Mouse (Mus musculus): ENCODE results near the gene Gdpd5. TPM values are rescaled to one million over a fixed set of nuclear protein-coding genes. Genes with fewer than 3 reads are reported as not detected.

Gdpd5 gene
- polyA plus RNA-seq, 1 experiment from 2014 or later = 10.8 TPM

DNA sequence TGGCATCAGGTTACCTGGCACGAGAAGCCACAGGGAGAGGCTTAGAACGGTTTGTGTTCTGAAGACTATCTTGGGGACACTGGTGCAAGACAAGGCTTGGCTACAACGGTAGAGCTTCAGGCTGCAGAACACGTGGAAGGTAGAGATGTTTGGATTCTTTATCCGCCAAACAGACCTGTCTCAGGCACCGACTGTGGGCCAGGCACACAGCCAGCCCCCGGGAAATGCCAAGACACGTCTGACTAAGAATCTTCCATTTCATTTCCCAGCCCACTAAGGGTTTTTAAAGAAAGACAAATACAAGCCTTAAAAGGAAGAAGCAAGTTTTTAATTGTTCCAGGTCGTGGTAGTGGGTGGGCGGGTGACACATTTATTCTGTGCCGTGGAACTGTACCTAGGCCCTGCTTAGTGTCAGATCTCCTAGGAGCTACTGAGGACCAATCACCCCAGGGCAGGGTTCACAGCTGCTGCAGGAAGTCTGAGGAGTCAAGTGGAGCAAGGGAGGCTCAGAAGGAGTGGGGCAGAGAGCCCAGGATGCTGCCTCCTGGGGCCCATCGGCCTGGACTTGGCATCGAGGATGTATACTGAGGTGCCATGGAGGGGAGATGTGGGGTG, 12.6 kb downstream of the Gdpd5 start:
- Histone ChIP-seq H3K4me2 (no peak overlapping the region), H3K4me3 (no peak overlapping the region), H3K9ac (no peak overlapping the region), H3K27me3 (no peaks in the 10 kb centered on the region), H3K27ac (peak overlapping the region; percentile 29; the same call in 1 of the 2 replicates), H3K4me1 (peaks cover 52% of the 10 kb centered on the region), H3K36me3 (no peaks in the 10 kb centered on the region), H3K9me3 (no peaks in the 10 kb centered on the region)
- ATAC-seq (ENCODE audit: insufficient number of reproducible peaks, insufficient read depth, low FRiP score, low TSS enrichment, low read depth) = no peak
- WGBS = 72% methylated on average over 13 of the region's 13 CpGs

DNA sequence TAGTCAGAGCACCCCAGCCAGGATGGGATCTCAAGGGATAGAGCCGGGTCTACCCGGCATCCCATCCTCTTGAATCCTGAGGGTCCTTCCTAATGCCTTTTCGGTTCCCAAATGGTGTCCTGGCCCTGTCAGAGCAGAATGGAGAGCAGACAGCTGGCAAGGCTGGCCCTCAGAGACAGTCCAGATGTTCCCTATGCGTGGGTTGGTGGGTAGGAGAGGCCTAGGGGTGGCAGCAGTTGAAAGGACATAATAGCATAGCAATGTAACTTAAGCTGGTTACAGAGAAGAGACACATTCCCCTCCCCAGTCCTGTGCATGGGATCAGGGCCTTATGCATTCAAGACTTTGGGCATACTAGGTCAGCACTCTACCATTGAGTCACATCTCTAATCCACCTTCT, 14.2 kb downstream of the Gdpd5 start:
- Histone ChIP-seq H3K27ac (no peak overlapping the region), H3K4me2 (no peak overlapping the region), H3K9me3 (no peaks in the 10 kb centered on the region), H3K4me3 (no peak overlapping the region), H3K4me1 (peaks cover 44% of the 10 kb centered on the region), H3K9ac (no peak overlapping the region), H3K36me3 (no peaks in the 10 kb centered on the region), H3K27me3 (no peaks in the 10 kb centered on the region)
- WGBS = 76% methylated on average over 4 of the region's 4 CpGs
- ATAC-seq (ENCODE audit: insufficient number of reproducible peaks, insufficient read depth, low FRiP score, low TSS enrichment, low read depth) = no peak

DNA sequence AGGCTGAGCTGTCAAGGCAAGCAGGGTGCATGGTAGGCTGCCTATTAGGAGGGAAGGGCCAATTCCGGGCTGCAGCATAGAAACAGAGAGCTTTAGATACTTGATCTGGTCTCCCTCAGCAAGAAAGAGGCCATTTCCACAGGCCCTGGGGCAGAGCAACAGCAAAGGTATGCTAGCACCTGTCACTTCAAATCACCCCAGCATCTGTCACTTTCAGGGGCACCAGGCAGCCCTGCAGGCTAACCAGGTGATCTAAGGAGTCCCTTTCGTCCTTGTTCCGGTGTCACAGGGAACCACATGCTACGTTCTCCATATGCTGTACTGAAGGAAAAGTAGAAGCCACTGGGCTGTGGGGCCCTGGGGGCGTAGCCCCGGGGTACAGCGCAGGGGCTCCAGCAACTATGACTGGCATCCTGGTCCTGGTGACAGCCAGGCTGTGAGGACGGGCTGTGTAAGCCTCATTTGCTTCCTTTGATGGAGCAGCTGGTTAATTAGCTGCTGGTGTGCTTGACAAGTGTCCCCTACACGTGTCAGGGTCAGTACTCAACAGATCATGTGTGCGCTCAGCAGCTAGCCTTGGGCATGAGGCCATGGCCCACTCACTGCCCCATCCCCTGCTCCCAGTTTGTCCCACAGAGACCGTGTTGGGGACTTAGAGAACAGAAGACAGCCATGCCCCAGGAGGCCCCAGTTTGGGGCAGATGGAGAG, 14.8 kb downstream of the Gdpd5 start:
- peaks cover 41% of the 10 kb centered on the region for H3K4me1 ChIP-seq
- WGBS = 56% methylated on average over 11 of the region's 11 CpGs
- H3K9me3 ChIP-seq = no peaks in the 10 kb centered on the region
- H3K4me2 ChIP-seq = no peak overlapping the region
- no peak overlapping the region for H3K27ac ChIP-seq
- no peak overlapping the region for H3K4me3 ChIP-seq
- no peaks in the 10 kb centered on the region for H3K27me3 ChIP-seq
- H3K36me3 ChIP-seq = no peaks in the 10 kb centered on the region
- 0 out of 2 replicates have a peak overlapping the region, but pooled peaks have one; percentile 6 for H3K9ac ChIP-seq
- ATAC-seq (ENCODE audit: insufficient number of reproducible peaks, insufficient read depth, low FRiP score, low TSS enrichment, low read depth) = no peak

DNA sequence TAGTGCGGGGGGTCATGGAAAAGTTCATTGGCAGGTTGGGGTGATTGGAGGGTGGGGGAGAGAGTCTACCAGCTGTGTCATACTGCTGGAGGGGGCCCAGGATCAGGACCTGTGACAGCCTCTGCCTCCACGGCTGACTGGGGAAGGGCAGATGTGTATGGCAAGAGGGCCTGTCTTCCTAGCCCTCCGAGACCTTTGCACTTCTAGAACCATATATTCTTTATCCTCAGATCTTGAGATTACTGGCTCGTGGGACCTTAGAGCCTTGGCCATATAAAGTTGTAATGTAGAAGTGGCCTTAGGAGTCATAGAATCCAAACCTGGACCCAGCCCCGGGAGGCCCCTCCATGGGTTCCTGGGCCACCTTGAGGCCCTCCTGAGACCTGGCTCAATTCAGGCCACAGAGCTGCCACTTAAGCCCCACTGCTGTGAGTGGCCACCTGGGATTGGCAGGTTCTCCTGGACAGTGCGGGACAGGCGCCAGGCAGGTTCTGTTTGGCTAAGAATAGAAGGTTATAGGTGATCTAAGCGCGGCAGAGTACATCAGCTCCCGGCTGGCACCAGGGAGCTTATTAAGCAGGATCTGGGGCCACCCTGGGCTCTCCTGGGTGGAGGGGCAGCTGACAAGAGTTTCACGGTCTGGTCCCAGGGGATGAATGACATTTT, 15.9 kb downstream of the Gdpd5 start:
- no peak for ATAC-seq (ENCODE audit: insufficient number of reproducible peaks, insufficient read depth, low FRiP score, low TSS enrichment, low read depth)
- Histone ChIP-seq H3K4me3 (no peak overlapping the region), H3K27ac (no peak overlapping the region), H3K36me3 (no peaks in the 10 kb centered on the region), H3K9ac (no peak overlapping the region), H3K9me3 (no peaks in the 10 kb centered on the region), H3K27me3 (no peaks in the 10 kb centered on the region), H3K4me1 (peaks cover 37% of the 10 kb centered on the region), H3K4me2 (no peak overlapping the region)
- WGBS = 76% methylated on average over 11 of the region's 11 CpGs

DNA sequence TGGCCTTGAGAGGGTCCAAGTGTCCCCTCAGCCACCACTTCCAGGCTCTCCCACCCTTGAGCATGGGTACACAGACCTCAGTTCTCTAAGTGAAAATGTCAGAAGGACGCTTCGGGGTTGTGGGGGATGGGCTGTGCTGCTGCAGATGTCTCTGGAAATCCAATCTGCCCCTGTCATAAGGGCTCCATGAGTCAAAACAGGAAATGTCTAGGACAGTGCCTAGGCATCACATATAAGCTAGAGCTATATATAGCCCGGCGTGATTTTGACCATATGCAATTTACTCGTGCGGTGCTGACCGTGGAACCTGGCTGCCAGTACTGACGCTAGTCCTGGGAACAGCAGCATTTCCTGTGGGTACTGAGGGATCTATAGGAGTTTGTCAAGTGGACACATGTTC, 20.2 kb downstream of the Gdpd5 start:
- Histone ChIP-seq H3K4me1 (peaks cover 15% of the 10 kb centered on the region), H3K9ac (no peak overlapping the region), H3K36me3 (no peaks in the 10 kb centered on the region), H3K27me3 (no peaks in the 10 kb centered on the region), H3K9me3 (no peaks in the 10 kb centered on the region), H3K4me3 (no peak overlapping the region), H3K27ac (no peak overlapping the region), H3K4me2 (no peak overlapping the region)
- 49% methylated on average over 8 of the region's 8 CpGs for WGBS
- no peak for ATAC-seq (ENCODE audit: insufficient number of reproducible peaks, insufficient read depth, low FRiP score, low TSS enrichment, low read depth)

DNA sequence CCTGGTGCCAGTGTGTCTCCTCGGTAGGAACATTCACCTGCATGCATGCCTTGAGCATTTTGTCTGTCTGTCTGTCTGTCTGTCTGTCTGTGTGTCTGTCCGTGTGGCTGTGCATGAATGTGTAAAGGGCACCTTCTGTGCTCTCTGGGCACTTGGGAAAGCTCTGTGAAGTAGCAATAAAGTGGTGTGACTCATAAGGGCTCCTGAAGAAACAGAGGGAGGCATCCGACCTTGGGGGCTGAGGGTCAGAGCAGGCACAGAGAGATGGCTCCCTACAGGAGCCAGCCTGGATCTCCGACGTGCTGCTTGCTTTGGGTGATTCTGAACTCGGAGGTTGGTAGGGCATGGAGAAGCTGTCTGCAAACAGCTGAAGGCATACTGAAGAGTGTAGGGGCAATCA, 21.3 kb downstream of the Gdpd5 start:
- no peak for ATAC-seq (ENCODE audit: insufficient number of reproducible peaks, insufficient read depth, low FRiP score, low TSS enrichment, low read depth)
- Histone ChIP-seq H3K4me1 (peaks cover 9% of the 10 kb centered on the region), H3K36me3 (no peaks in the 10 kb centered on the region), H3K4me2 (no peak overlapping the region), H3K27me3 (no peaks in the 10 kb centered on the region), H3K4me3 (no peak overlapping the region), H3K9ac (no peak overlapping the region), H3K27ac (no peak overlapping the region), H3K9me3 (no peaks in the 10 kb centered on the region)
- WGBS = 76% methylated on average over 6 of the region's 6 CpGs

DNA sequence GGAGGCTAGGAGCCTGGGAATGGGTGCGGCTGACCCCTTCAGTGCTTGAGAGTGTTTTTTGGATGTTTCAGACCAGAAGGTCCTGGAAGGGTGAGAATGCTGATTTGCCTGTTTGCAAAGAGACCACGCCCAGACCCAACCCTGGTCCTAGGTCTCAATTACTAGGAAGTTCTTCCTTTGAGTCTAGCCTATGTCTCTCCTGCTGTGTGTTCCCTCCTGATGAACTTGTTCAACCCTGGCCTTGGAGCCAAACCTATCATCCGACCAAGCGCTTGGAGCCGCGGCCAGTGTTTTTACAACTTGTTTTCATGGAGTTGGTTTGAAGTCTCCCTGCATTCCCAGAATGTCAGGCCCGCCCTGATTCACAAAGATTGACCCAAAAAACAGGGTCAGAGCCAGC, 22.0 kb downstream of the Gdpd5 start:
- H3K9ac ChIP-seq = no peak overlapping the region
- H3K4me1 ChIP-seq = peaks cover 13% of the 10 kb centered on the region
- H3K9me3 ChIP-seq = no peaks in the 10 kb centered on the region
- no peak for ATAC-seq (ENCODE audit: insufficient number of reproducible peaks, insufficient read depth, low FRiP score, low TSS enrichment, low read depth)
- 90% methylated on average over 7 of the region's 7 CpGs for WGBS
- H3K4me2 ChIP-seq = no peak overlapping the region
- H3K36me3 ChIP-seq = no peaks in the 10 kb centered on the region
- no peak overlapping the region for H3K4me3 ChIP-seq
- H3K27ac ChIP-seq = no peak overlapping the region
- no peaks in the 10 kb centered on the region for H3K27me3 ChIP-seq

DNA sequence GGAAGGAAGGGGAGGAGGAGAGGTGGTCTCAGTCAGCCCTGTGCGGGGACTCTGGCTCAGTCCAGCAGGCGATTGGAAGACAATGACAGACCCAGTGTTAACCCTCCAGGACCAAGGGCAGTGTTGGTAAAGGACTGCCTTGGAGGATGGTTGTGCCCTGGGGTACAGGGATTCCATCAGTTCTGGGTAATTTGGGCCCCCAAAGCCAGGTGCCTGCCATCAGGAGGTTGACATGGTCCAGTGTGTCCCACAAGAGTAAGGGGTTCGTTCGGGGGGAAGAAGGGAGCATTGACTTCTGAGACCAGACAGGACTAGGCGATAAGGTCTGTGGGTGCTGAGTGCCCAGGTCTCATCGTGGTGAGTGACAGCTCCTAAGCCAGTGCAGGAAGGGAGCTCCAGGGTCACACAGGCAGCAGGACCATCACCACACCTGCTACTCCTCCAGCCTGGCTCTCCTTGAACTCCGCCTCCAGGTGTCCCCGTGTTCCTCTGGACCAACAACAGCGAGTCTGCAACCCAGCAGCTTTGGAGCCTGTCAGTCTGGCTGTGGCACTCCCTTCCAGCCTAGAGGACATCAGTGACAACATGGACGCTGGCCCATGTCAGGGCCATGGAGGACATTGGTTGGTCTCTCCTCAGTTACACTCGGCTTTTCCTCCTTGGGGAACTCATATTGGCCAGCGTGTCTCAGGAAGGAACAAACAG, 23.0 kb downstream of the Gdpd5 start:
- 71% methylated on average over 12 of the region's 12 CpGs for WGBS
- no peaks in the 10 kb centered on the region for H3K9me3 ChIP-seq
- peaks cover 13% of the 10 kb centered on the region for H3K4me1 ChIP-seq
- H3K4me3 ChIP-seq = no peak overlapping the region
- H3K27ac ChIP-seq = no peak overlapping the region
- no peak for ATAC-seq (ENCODE audit: insufficient number of reproducible peaks, insufficient read depth, low FRiP score, low TSS enrichment, low read depth)
- H3K27me3 ChIP-seq = no peaks in the 10 kb centered on the region
- no peak overlapping the region for H3K4me2 ChIP-seq
- no peaks in the 10 kb centered on the region for H3K36me3 ChIP-seq
- H3K9ac ChIP-seq = no peak overlapping the region

DNA sequence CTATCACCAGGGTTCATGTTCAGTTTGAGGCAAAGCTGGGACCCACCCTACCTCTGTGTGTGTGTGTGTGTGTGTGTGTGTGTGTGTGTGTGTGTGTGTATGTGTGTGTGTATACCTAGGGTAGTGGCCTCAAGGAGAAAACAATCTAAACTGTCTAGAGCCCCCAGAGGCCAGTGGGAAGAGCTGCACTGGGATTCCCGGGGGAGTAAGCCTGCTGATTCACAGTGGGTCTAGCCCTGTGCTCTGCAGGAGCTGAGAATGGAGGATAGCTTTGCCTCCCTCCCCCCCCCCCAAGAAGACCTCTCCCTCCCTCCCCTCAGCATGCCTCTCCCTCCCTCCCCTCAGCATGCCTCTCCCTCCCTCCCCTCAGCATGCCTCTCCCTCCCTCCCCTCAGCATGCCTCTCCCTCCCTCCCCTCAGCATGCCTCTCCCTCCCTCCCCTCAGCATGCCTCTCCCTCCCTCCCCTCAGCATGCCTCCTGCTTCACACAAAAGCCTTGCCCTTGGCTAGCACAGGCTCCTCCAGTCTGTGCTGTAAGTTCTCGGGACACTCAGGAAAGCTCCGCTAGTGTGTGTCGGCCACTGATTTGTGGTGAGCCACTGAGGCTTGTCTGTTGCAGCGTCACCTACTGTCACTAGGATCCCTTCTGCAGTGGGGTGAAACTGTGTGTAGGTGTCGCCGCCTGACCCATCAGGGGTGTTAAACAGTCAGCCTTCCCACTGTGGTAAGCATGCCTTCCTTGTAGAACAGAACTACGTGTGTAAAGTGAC, 24.4 kb downstream of the Gdpd5 start:
- H3K9ac ChIP-seq = no peak overlapping the region
- H3K4me2 ChIP-seq = no peak overlapping the region
- H3K9me3 ChIP-seq = no peaks in the 10 kb centered on the region
- no peak overlapping the region for H3K4me3 ChIP-seq
- H3K27ac ChIP-seq = no peak overlapping the region
- no peak for ATAC-seq (ENCODE audit: insufficient number of reproducible peaks, insufficient read depth, low FRiP score, low TSS enrichment, low read depth)
- peaks cover 19% of the 10 kb centered on the region for H3K4me1 ChIP-seq
- WGBS = 30% methylated on average over 8 of the region's 8 CpGs
- H3K27me3 ChIP-seq = no peaks in the 10 kb centered on the region
- H3K36me3 ChIP-seq = no peaks in the 10 kb centered on the region

DNA sequence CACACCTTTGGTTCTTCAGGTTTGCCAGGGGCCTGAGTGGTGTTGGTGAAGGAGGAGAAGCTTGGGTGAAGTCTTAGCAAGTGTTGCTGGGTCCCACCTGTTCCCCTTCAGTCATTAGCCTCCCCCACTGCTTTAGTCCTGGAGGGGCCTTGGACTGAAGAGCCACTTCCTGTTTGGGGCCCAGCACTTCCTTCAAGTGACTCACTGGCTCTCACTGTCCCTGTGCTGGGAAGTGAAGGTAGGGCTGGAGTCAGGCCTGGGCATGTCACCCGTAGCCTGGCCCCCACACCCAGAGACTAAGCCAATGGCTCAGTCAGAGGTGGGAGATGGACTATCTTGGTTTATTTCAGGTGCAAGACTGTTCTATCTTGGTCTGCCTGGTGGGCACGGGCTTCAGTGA, 26.4 kb downstream of the Gdpd5 start:
- 79% methylated on average over 2 of the region's 2 CpGs for WGBS
- H3K27ac ChIP-seq = no peak overlapping the region
- no peak for ATAC-seq (ENCODE audit: insufficient number of reproducible peaks, insufficient read depth, low FRiP score, low TSS enrichment, low read depth)

More for the DNA sequence above, 26.4 kb downstream of the Gdpd5 start:
- Histone ChIP-seq H3K4me3 (no peak overlapping the region), H3K9me3 (no peaks in the 10 kb centered on the region), H3K9ac (0 out of 2 replicates have a peak overlapping the region, but pooled peaks have one; percentile 6), H3K4me2 (no peak overlapping the region), H3K36me3 (no peaks in the 10 kb centered on the region), H3K27me3 (no peaks in the 10 kb centered on the region), H3K4me1 (peaks cover 15% of the 10 kb centered on the region; the same call in 1 of the 2 replicates)

Measured in embryonic facial prominence, embryonic 13.5 days (tissue).